Mouse (Mus musculus): Measurements from ENCODE around the gene Cacna1h. TPM values are rescaled to one million over a fixed set of nuclear protein-coding genes. Genes with fewer than 3 reads are reported as not detected.
A peak's percentile ranks its signal among the peaks of the same experiment; 100 is the strongest.

Gene Cacna1h
- polyA plus RNA-seq, 1 experiment from 2014 or later = 4.3 TPM

GRCm38 (mm10) chr17:25416219-25416618, 17.4 kb downstream of the Cacna1h start:
- H3K9ac ChIP-seq (ENCODE audit: low read length) = peak overlapping the region; percentile 31
- whole genome bisulfite sequencing = 19% methylated on average over 3 of the region's 3 CpGs
- H3K4me2 ChIP-seq = peak overlapping the region; percentile 14; the same call in 1 of the 2 replicates

GRCm38 (mm10) chr17:25415421-25415913, 18.1 kb downstream of the Cacna1h start:
- peak overlapping the region; percentile 77 for H3K27ac ChIP-seq (ENCODE audit: low read depth, low read length)
- 8% methylated on average over 6 of the region's 6 CpGs for WGBS
- no peak overlapping the region for H3K4me3 ChIP-seq (ENCODE audit: low read depth, low read length)
- no peaks in the 10 kb centered on the region for H3K9me3 ChIP-seq (ENCODE audit: control insufficient read depth, low read length)
- no peaks in the 10 kb centered on the region for H3K27me3 ChIP-seq (ENCODE audit: control insufficient read depth, insufficient read depth, low read length)
- H3K4me2 ChIP-seq = peak overlapping the region; percentile 22; the same call in 1 of the 2 replicates
- H3K4me1 ChIP-seq (ENCODE audit: control insufficient read depth, insufficient read depth, low read length) = peaks cover 48% of the 10 kb centered on the region
- peak; percentile 90 for DNase-seq (ENCODE audit: low spot score, missing footprints)
- H3K9ac ChIP-seq (ENCODE audit: low read length) = peak overlapping the region; percentile 31
- no peaks in the 10 kb centered on the region for H3K36me3 ChIP-seq (ENCODE audit: control insufficient read depth, insufficient read depth, low read length)
- ATAC-seq (ENCODE audit: low FRiP score) = peak; percentile 63

More at GRCm38 (mm10) chr17:25416219-25416618, 17.4 kb downstream of the Cacna1h start:
- Histone ChIP-seq H3K9me3 (ENCODE audit: control insufficient read depth, low read length) (no peaks in the 10 kb centered on the region), H3K27ac (ENCODE audit: low read depth, low read length) (peak overlapping the region; percentile 77), H3K4me1 (ENCODE audit: control insufficient read depth, insufficient read depth, low read length) (peaks cover 53% of the 10 kb centered on the region), H3K27me3 (ENCODE audit: control insufficient read depth, insufficient read depth, low read length) (no peaks in the 10 kb centered on the region), H3K36me3 (ENCODE audit: control insufficient read depth, insufficient read depth, low read length) (no peaks in the 10 kb centered on the region), H3K4me3 (ENCODE audit: low read depth, low read length) (no peak overlapping the region)
- ATAC-seq (ENCODE audit: low FRiP score) (peak; percentile 23; the same call in 1 of the 2 replicates), DNase-seq (ENCODE audit: low spot score, missing footprints) (peak; percentile 87)

GRCm38 (mm10) chr17:25414917-25415316, 18.7 kb downstream of the Cacna1h start:
- Histone ChIP-seq H3K36me3 (ENCODE audit: control insufficient read depth, insufficient read depth, low read length) (no peaks in the 10 kb centered on the region), H3K9me3 (ENCODE audit: control insufficient read depth, low read length) (no peaks in the 10 kb centered on the region), H3K27ac (ENCODE audit: low read depth, low read length) (peak overlapping the region; percentile 77), H3K4me1 (ENCODE audit: control insufficient read depth, insufficient read depth, low read length) (peaks cover 47% of the 10 kb centered on the region), H3K27me3 (ENCODE audit: control insufficient read depth, insufficient read depth, low read length) (no peaks in the 10 kb centered on the region; the same call in 1 of the 2 replicates), H3K9ac (ENCODE audit: low read length) (no peak overlapping the region; the same call in 1 of the 2 replicates), H3K4me3 (ENCODE audit: low read depth, low read length) (no peak overlapping the region), H3K4me2 (no peak overlapping the region)
- 39% methylated on average over 3 of the region's 3 CpGs for WGBS
- ATAC-seq (ENCODE audit: low FRiP score) (no peak), DNase-seq (ENCODE audit: low spot score, missing footprints) (peak; percentile 86)

GRCm38 (mm10) chr17:25414209-25414608, 19.4 kb downstream of the Cacna1h start:
- Histone ChIP-seq H3K4me2 (no peak overlapping the region), H3K27me3 (ENCODE audit: control insufficient read depth, insufficient read depth, low read length) (no peaks in the 10 kb centered on the region; the same call in 1 of the 2 replicates), H3K9me3 (ENCODE audit: control insufficient read depth, low read length) (no peaks in the 10 kb centered on the region), H3K4me3 (ENCODE audit: low read depth, low read length) (no peak overlapping the region), H3K27ac (ENCODE audit: low read depth, low read length) (no peak overlapping the region), H3K4me1 (ENCODE audit: control insufficient read depth, insufficient read depth, low read length) (peaks cover 40% of the 10 kb centered on the region), H3K9ac (ENCODE audit: low read length) (no peak overlapping the region), H3K36me3 (ENCODE audit: control insufficient read depth, insufficient read depth, low read length) (no peaks in the 10 kb centered on the region)
- no peak for DNase-seq (ENCODE audit: low spot score, missing footprints)
- no peak for ATAC-seq (ENCODE audit: low FRiP score)
- WGBS = 81% methylated on average over 4 of the region's 4 CpGs

- Histone ChIP-seq H3K4me3 (ENCODE audit: low read depth, low read length) (no peak overlapping the region), H3K36me3 (ENCODE audit: control insufficient read depth, insufficient read depth, low read length) (no peaks in the 10 kb centered on the region), H3K27me3 (ENCODE audit: control insufficient read depth, insufficient read depth, low read length) (no peaks in the 10 kb centered on the region; the same call in 1 of the 2 replicates), H3K9me3 (ENCODE audit: control insufficient read depth, low read length) (no peaks in the 10 kb centered on the region), H3K4me1 (ENCODE audit: control insufficient read depth, insufficient read depth, low read length) (peaks cover 34% of the 10 kb centered on the region), H3K27ac (ENCODE audit: low read depth, low read length) (no peak overlapping the region), H3K9ac (ENCODE audit: low read length) (no peak overlapping the region), H3K4me2 (no peak overlapping the region)
- ATAC-seq (ENCODE audit: low FRiP score) = no peak
- 73% methylated on average over 4 of the region's 4 CpGs for WGBS
- no peak for DNase-seq (ENCODE audit: low spot score, missing footprints)
Measured at GRCm38 (mm10) chr17:25411251-25411650, 22.3 kb downstream of the Cacna1h start.

- no peak overlapping the region for H3K9ac ChIP-seq (ENCODE audit: low read length)
- H3K9me3 ChIP-seq (ENCODE audit: control insufficient read depth, low read length) = no peaks in the 10 kb centered on the region
- 63% methylated on average over 7 of the region's 7 CpGs for WGBS
- H3K27me3 ChIP-seq (ENCODE audit: control insufficient read depth, insufficient read depth, low read length) = no peaks in the 10 kb centered on the region; the same call in 1 of the 2 replicates
- H3K4me2 ChIP-seq = no peak overlapping the region
- no peak overlapping the region for H3K4me3 ChIP-seq (ENCODE audit: low read depth, low read length)
- no peak overlapping the region for H3K27ac ChIP-seq (ENCODE audit: low read depth, low read length)
- DNase-seq (ENCODE audit: low spot score, missing footprints) (no peak), ATAC-seq (ENCODE audit: low FRiP score) (no peak)
- peaks cover 34% of the 10 kb centered on the region for H3K4me1 ChIP-seq (ENCODE audit: control insufficient read depth, insufficient read depth, low read length)
- no peaks in the 10 kb centered on the region for H3K36me3 ChIP-seq (ENCODE audit: control insufficient read depth, insufficient read depth, low read length)
Measured at GRCm38 (mm10) chr17:25410786-25411185, 22.8 kb downstream of the Cacna1h start.

GRCm38 (mm10) chr17:25410180-25410579, 23.4 kb downstream of the Cacna1h start:
- Histone ChIP-seq H3K9me3 (ENCODE audit: control insufficient read depth, low read length) (no peaks in the 10 kb centered on the region), H3K4me1 (ENCODE audit: control insufficient read depth, insufficient read depth, low read length) (peaks cover 34% of the 10 kb centered on the region), H3K9ac (ENCODE audit: low read length) (no peak overlapping the region), H3K27ac (ENCODE audit: low read depth, low read length) (no peak overlapping the region), H3K4me2 (no peak overlapping the region), H3K4me3 (ENCODE audit: low read depth, low read length) (no peak overlapping the region), H3K36me3 (ENCODE audit: control insufficient read depth, insufficient read depth, low read length) (no peaks in the 10 kb centered on the region), H3K27me3 (ENCODE audit: control insufficient read depth, insufficient read depth, low read length) (no peaks in the 10 kb centered on the region; the same call in 1 of the 2 replicates)
- DNase-seq (ENCODE audit: low spot score, missing footprints) (no peak), ATAC-seq (ENCODE audit: low FRiP score) (no peak)
- 87% methylated on average over 6 of the region's 6 CpGs for WGBS

GRCm38 (mm10) chr17:25409621-25410020, 24.0 kb downstream of the Cacna1h start:
- Histone ChIP-seq H3K27me3 (ENCODE audit: control insufficient read depth, insufficient read depth, low read length) (no peaks in the 10 kb centered on the region; the same call in 1 of the 2 replicates), H3K4me2 (no peak overlapping the region), H3K9ac (ENCODE audit: low read length) (no peak overlapping the region), H3K27ac (ENCODE audit: low read depth, low read length) (no peak overlapping the region), H3K9me3 (ENCODE audit: control insufficient read depth, low read length) (no peaks in the 10 kb centered on the region), H3K36me3 (ENCODE audit: control insufficient read depth, insufficient read depth, low read length) (no peaks in the 10 kb centered on the region), H3K4me1 (ENCODE audit: control insufficient read depth, insufficient read depth, low read length) (peaks cover 34% of the 10 kb centered on the region), H3K4me3 (ENCODE audit: low read depth, low read length) (no peak overlapping the region)
- 72% methylated on average over 7 of the region's 7 CpGs for WGBS
- DNase-seq (ENCODE audit: low spot score, missing footprints) = no peak
- ATAC-seq (ENCODE audit: low FRiP score) = no peak

- DNase-seq (ENCODE audit: low spot score, missing footprints) = no peak
- no peak overlapping the region for H3K27ac ChIP-seq (ENCODE audit: low read depth, low read length)
- 76% methylated on average over 7 of the region's 7 CpGs for WGBS
- H3K4me2 ChIP-seq = no peak overlapping the region
- H3K4me1 ChIP-seq (ENCODE audit: control insufficient read depth, insufficient read depth, low read length) = peaks cover 40% of the 10 kb centered on the region
- no peak for ATAC-seq (ENCODE audit: low FRiP score)
- no peak overlapping the region for H3K9ac ChIP-seq (ENCODE audit: low read length)
- no peaks in the 10 kb centered on the region; the same call in 1 of the 2 replicates for H3K27me3 ChIP-seq (ENCODE audit: control insufficient read depth, insufficient read depth, low read length)
- no peaks in the 10 kb centered on the region for H3K9me3 ChIP-seq (ENCODE audit: control insufficient read depth, low read length)
- H3K4me3 ChIP-seq (ENCODE audit: low read depth, low read length) = no peak overlapping the region
- no peaks in the 10 kb centered on the region for H3K36me3 ChIP-seq (ENCODE audit: control insufficient read depth, insufficient read depth, low read length)
Measured at GRCm38 (mm10) chr17:25408302-25408999, 25.1 kb downstream of the Cacna1h start.
